Mouse (Mus musculus) spleen, adult 2 months (tissue): ENCODE measurements at regions not wholly inside any gene's neighbourhood (a gene's known extent, or its start where the extent isn't known, plus 50 kb on each side); places are given as distances from the start of the nearest gene placed in this dataset.
A peak's percentile ranks its signal among the peaks of the same experiment; 100 is the strongest.

Source experiments
- DNase-seq, 2 experiments: peaks; one replicate each; pipeline versions ENCODE4 v3.0.0 to v3.0.0-alpha.2; 2012 to 2021; ENCODE audit warnings: low spot score in 2 of 2, low read depth in 1 of 2
- H3K27ac ChIP-seq: fragments of 200-500 bp; 2 replicates; pipeline ENCODE4 v1.5.1; 2012; ENCODE audit warnings: low read length, inconsistent platforms; ENCODE audit not compliant: insufficient read depth
- H3K27me3 ChIP-seq: fragments of 200-500 bp; 2 replicates; pipeline ENCODE4 v1.6.1; 2012; ENCODE audit warnings: mild to moderate bottlenecking, moderate library complexity, low read length, inconsistent platforms; ENCODE audit not compliant: control insufficient read depth, insufficient read depth
- H3K36me3 ChIP-seq: fragments of 200-500 bp; 2 replicates; pipeline ENCODE4 v1.6.1; 2012; ENCODE audit warnings: mild to moderate bottlenecking, low read length, inconsistent platforms; ENCODE audit not compliant: control insufficient read depth, insufficient read depth
- H3K4me1 ChIP-seq: fragments of 200-500 bp; 2 replicates; pipeline ENCODE4 v1.6.1; 2011; ENCODE audit warnings: inconsistent platforms; ENCODE audit not compliant: control insufficient read depth, insufficient read depth, insufficient read length
- H3K4me3 ChIP-seq: fragments of 200-500 bp; 2 replicates; pipeline ENCODE4 v1.5.1; 2011; ENCODE audit warnings: mild to moderate bottlenecking, inconsistent platforms; ENCODE audit not compliant: insufficient read depth, insufficient read length; ENCODE audit errors: extremely low read depth
- CTCF ChIP-seq: fragments of 200-500 bp; IDR thresholded peaks from 2 replicates; pipeline ENCODE4 v1.5.1; 2011; ENCODE audit warnings: mild to moderate bottlenecking, inconsistent platforms; ENCODE audit not compliant: insufficient read depth, insufficient read length, insufficient replicate concordance; ENCODE audit errors: extremely low read depth
- POLR2A ChIP-seq: fragments of 200-500 bp; IDR thresholded peaks from 2 replicates; pipeline ENCODE4 v1.6.1; 2011; ENCODE audit warnings: low read depth, low read length, inconsistent platforms
- WGBS: fragments of 180-500 bp; shearing (Covaris S2); methylation state at CpG from one replicate; pipeline ENCODE4 v1.1.7; 2018; 5-methylcytosine and 5-hydroxymethylcytosine counted together

DNA sequence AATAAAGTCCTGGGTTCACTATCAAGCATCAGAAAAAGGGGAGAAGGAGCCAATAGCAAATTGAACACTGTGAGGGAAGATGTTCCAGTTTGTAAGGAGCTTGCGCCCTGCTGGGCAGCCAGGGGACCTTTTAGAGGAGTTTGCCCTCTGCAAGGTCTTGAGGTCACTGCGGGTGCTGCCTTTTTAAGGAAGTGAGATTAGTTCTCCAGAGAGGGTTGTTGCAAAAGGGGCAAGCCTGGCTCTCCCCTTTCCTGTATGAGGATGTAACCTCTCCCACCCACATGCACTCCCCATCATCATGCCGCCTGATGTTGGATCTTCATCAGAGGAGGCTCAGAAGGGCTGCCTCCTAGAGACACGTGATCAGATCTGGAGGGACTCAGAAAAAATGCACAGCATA lies 237.4 kb downstream of the Mreg start:
- 12% methylated on average over 4 of the region's 4 CpGs for WGBS
- no peak overlapping the region for H3K4me3 ChIP-seq
- H3K27me3 ChIP-seq: no peaks in the 10 kb centered on the region
- DNase-seq: no peak
- H3K27ac ChIP-seq: no peak overlapping the region
- TF ChIP-seq POLR2A (no peak), CTCF (no peak)
- no peaks in the 10 kb centered on the region for H3K4me1 ChIP-seq
- H3K36me3 ChIP-seq: no peaks in the 10 kb centered on the region

DNA sequence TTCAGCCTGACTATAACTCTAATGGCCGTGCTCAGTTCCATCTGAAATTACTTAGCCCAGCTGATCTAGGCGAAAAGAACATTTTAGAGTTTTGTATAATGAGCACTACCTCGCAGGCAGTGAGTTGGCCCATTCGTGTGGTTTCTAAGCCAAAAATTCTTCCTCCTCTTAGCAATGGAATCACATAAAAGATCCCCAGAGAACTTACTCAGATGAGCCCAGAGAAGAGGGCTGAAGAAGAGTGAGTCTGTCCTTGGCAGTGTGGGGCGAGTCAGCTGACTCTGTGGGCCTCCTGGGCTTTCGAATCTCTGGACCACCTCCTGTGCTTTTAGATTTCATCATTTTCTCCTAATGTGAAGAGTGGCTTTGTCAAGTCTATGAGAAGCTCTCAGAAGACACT lies 240.2 kb downstream of the Mreg start:
- TF ChIP-seq POLR2A: no peak
- TF ChIP-seq CTCF: no peak
- no peak for DNase-seq
- no peaks in the 10 kb centered on the region for H3K36me3 ChIP-seq
- 94% methylated on average over 6 of the region's 6 CpGs for WGBS
- H3K27me3 ChIP-seq: no peaks in the 10 kb centered on the region
- no peak overlapping the region for H3K27ac ChIP-seq
- no peaks in the 10 kb centered on the region for H3K4me1 ChIP-seq
- H3K4me3 ChIP-seq: no peak overlapping the region

DNA sequence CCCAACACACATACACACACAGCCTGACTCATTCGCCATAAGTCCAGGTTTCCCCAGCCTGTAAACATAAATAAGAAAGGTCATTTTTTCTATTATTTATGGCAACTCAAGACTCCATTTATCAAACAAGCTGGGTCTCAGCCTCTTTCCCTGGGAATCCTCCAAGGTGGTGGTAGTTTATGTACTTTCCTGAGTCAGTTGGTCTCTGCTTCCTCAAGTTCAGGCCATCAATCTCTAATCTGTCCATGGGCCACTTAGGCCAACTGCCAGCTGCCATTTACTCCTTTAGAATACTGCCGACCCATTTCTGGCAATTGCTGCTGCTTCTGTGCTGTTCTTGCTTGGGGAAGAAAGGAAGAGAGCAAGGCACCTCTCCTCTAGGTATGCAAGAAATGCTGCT lies 241.3 kb downstream of the Mreg start:
- DNase-seq: no peak
- H3K36me3 ChIP-seq: no peaks in the 10 kb centered on the region
- TF ChIP-seq CTCF (no peak), POLR2A (no peak)
- 65% methylated on average over 2 of the region's 2 CpGs for WGBS
- no peak overlapping the region for H3K27ac ChIP-seq
- no peak overlapping the region for H3K4me3 ChIP-seq
- H3K27me3 ChIP-seq: no peaks in the 10 kb centered on the region
- H3K4me1 ChIP-seq: no peaks in the 10 kb centered on the region

DNA sequence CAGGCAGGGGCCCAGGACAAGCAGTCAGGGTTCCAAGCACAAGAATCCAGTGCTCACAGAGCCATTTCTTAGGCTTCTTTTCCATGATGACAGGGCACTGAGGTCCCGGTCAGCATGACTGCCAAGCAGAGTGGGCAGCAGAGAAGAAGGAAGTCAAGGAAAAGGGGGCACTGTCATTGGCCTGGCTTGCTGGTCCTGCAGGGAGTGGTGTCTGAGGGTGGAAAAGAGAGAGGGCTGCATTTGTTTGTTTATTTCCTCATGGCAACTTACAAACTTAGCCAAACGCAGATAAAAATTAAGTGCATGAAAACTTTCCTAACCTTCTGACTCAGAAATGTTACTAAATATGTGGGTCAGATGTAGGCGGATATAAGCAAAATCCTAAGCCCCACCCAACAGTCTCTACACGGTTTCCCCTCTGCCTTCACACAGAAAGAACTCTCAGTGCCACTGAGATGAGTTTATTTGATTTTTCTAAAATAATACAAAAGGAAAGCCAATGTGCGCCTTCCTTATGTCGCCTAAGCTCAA lies 244.5 kb downstream of the Mreg start:
- H3K27ac ChIP-seq: no peak overlapping the region
- no peak for DNase-seq
- H3K4me3 ChIP-seq: no peak overlapping the region
- H3K27me3 ChIP-seq: no peaks in the 10 kb centered on the region
- no peaks in the 10 kb centered on the region for H3K36me3 ChIP-seq
- WGBS: 88% methylated on average over 6 of the region's 6 CpGs
- no peaks in the 10 kb centered on the region for H3K4me1 ChIP-seq
- TF ChIP-seq POLR2A (no peak), CTCF (no peak)

DNA sequence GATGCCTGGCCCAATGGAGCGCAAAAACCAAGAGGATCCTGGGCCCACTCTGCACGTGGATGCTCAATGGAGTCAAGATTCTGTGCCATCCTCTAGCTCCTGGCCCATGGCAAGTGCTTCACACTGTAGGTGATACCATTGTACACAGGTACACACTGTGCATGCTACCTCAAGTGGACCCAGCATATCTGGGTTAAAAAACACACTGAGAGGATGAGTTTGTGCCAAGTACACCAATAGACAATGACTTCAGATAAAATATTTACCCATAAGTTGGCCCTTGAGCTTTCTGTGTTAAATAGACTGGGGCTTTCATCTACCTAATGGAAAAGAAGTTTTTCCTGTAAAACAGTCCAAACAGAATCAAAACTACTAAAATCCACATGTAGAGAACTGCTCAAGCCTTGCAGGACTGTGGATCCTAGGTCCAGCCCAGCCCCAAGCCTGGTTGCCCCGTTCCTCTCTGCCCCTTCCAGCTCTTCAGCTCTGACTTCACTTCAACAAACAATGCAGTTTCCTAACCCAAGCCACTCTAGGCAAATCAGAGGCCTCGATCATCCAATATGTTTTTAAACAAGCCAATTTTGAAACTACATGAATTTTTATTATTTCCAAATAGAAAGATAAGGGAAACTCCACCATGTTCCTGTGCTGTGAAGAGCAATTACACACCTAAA lies 247.5 kb downstream of the Mreg start:
- H3K27me3 ChIP-seq: no peaks in the 10 kb centered on the region
- TF ChIP-seq CTCF: no peak
- no peak for TF ChIP-seq POLR2A
- no peak overlapping the region for H3K27ac ChIP-seq
- 91% methylated on average over 4 of the region's 4 CpGs for whole genome bisulfite sequencing
- no peaks in the 10 kb centered on the region for H3K4me1 ChIP-seq
- no peaks in the 10 kb centered on the region for H3K36me3 ChIP-seq
- H3K4me3 ChIP-seq: no peak overlapping the region
- no peak for DNase-seq

DNA sequence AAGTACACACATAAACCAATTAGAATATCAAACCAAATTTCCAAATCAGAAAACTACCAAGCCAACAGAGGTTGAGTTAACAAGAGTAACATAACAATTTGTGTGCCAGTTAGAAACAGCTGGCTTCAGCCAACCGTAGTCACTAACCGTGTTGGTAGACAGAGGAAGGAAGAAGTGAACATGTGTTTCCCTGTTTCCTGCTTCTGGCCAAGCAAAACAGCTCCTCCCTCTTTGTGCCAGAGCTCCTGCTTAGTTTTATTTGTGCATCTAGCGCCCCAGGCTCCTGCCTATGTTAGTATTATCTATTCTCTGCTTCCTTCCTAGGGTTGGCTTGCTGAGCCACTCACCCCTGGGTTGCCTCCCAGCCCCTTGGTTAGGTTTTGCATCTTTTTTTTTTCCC lies 255.2 kb downstream of the Mreg start:
- 4% methylated on average over 3 of the region's 3 CpGs for WGBS
- Histone ChIP-seq H3K36me3 (no peaks in the 10 kb centered on the region), H3K27ac (no peak overlapping the region), H3K4me1 (no peaks in the 10 kb centered on the region; the same call in none of the 2 replicates), H3K27me3 (no peaks in the 10 kb centered on the region), H3K4me3 (no peak overlapping the region)
- DNase-seq: peak in 1 of 2 experiments; percentile 24
- TF ChIP-seq POLR2A (no peak), CTCF (no peak)

DNA sequence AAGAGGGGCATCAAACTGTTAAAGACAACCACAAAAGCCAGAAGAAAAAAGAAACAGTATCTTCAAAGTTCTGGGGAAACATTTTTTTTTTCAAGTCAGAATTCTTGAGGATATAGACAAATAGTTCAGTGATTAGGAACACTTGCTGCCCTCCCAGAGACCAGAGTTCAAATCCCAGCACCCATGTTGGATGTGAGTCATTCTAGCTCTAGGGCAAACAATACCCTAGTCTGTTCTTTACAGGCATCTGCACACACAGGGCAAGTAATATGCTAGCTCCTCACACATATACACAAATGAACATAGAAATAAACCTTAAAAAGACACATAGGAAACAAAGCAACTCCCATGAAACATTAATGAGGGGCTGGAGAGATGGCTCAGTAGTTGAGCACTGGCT lies 256.8 kb downstream of the Mreg start:
- no peak overlapping the region for H3K4me3 ChIP-seq
- no peaks in the 10 kb centered on the region for H3K36me3 ChIP-seq
- no peak overlapping the region for H3K27ac ChIP-seq
- H3K4me1 ChIP-seq: no peaks in the 10 kb centered on the region; the same call in none of the 2 replicates
- no peak for DNase-seq
- TF ChIP-seq CTCF (no peak), POLR2A (no peak)
- H3K27me3 ChIP-seq: no peaks in the 10 kb centered on the region

DNA sequence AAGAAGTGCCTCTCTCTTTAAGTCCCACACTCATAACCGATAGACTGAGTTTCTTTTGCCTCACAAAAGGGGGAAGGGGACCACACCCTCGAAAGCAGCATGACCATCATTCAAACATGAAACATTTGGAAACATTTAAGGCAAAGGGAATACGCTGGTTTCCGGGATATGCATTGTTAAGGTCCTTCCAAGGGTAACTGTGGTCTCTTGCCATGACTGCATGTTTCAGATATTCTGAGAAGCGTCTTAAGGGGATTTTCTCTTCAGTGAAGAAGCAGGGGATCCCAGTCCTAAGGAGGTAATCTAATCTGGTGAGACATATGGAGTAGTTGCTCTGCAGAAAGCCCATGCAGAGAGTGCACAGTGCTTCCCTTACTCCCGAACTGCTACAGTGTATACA lies 258.8 kb downstream of the Mreg start:
- H3K27ac ChIP-seq: no peak overlapping the region
- TF ChIP-seq POLR2A (no peak), CTCF (no peak)
- no peak for DNase-seq
- no peaks in the 10 kb centered on the region for H3K36me3 ChIP-seq
- 74% methylated on average over 6 of the region's 6 CpGs for WGBS
- no peak overlapping the region for H3K4me3 ChIP-seq
- no peaks in the 10 kb centered on the region; the same call in none of the 2 replicates for H3K4me1 ChIP-seq
- H3K27me3 ChIP-seq: no peaks in the 10 kb centered on the region
